Mouse (Mus musculus): ENCODE data around the gene Gm20388.

The Gm20388 gene

DNA sequence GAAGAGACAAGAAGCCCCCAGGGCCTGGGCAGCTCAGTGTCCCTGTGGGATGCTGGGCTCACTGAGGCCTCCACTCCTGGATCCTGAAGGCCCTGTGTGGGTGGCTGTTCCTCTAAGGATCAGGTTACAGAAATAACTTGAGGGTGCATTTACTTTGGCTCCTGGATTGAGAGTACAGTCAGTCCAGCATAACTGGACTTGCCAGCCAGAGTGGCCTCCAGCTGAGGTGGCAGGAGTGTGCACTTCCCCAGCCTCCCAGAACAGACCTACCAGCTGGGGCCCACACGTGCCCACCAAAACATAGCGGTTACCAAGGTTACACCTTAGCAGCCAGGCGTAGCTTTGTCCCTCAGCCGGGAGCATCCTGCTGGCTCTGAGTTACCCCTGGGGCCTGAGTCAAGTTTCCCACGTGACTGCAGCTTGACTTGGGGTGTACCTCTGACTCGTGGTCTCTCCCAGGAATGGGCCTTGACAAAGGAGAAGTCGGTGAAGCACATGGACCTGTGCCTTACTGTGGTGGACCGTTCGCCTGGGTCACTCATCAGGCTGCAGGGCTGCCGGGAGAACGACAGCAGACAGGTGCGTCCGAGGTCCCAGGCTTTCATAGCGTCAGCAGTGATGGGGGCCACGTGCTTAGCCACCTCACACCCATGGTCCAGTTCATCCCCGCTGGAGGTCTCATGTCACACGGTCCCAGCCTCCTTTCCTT is 4429.9 kb downstream of the Gm20388 start:
- no peak for DNase-seq

DNA sequence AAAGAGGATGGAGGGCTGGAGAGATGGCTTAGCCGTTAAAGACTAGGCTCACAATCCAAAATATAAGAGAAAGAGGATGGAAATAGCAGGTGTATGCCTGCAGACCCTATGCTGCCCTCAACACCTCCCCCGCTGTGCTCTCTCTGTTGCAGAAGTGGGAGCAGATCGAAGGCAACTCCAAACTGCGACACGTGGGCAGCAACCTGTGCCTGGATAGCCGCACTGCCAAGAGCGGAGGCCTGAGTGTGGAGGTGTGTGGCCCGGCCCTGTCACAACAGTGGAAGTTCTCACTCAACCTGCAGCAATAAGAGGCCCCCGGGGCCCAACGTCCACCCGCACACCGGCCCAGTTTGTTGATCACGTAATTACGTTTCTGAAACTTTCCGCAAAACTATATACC is 4432.5 kb downstream of the Gm20388 start:
- no peak for DNase-seq

DNA sequence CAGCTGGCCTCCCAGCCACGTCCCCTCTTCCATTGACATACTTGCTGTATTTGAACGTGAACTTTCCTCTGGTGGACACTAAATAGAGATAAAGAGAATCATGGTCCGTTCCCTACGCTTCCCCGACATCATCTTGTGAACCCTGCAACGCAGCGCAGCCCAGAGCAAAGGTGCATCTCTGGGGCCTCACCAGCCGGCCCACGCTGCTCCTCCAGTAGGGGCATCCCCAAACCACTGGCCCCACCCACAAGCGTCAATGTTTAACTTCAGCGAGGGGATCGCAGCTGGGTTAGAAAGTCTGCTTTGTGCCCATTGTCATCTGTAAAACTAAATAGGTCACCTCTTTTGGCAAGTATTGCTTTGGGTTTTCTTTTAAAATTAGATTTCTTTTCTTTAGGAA is 4433.4 kb downstream of the Gm20388 start:
- peak; percentile 58 for DNase-seq

DNA sequence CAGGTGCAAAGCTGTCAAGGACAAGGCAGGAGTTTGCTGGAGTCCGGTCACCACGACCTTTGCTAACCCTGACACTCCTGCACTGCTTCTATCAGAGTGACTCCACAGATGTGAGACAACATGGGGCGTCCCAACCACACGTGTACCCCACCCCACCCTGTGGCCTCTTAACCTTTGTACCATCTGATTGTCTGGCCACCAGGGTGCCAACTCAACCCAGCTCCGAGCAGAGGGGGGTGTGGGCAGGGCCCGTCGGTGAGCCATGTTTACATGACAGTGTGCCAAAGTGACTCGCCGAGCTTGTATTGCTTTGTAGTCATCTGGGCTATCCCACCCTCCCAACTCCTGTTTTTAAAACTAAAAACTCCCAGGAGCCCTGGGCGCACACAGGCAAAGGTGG is 4434.5 kb downstream of the Gm20388 start:
- DNase-seq, result no peak

GRCm38 (mm10) chr8:124346852-124347523 is 4436.3 kb downstream of the Gm20388 start:
- DNase-seq, result peak; percentile 77

DNA sequence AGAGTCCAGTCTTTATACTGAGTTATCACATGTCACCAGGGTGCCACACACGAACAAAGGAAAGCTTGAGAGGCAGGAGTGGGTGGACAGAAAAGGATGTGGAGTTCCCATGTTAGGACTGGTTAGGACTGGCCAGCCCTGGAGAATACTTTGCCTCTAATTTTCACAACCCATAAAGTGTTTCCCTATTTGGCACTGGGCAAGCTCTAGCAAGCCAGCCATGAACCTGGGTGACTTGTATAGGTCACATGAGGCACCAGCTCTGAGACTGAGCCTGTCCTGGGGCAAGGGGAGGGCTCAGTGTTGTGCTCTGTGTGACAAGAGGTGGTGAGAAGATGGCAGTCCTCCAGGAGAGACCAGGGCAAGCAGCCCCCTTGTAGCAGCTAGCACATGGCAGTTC is 4437.4 kb downstream of the Gm20388 start:
- DNase-seq, result no peak

DNA sequence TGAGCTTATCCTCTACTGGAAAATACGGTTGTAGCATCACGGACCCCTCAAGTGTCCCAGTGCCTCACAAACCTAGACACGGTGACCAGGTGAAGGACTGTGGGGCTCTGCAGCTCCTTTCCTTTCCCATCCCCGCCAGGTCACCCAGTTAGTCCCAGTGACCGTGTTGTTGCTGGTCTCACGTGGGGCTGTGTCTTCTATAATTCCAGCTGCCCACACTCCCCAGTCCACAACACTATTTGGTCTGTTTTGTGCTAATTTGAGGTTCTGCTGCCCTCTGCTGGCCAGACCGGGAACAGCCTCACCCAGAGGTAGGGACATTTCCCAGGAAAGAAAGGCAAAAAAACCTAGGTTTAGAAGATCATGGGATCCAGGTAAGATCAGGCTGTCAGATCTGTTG is 4439.0 kb downstream of the Gm20388 start:
- DNase-seq, result peak; percentile 90

DNA sequence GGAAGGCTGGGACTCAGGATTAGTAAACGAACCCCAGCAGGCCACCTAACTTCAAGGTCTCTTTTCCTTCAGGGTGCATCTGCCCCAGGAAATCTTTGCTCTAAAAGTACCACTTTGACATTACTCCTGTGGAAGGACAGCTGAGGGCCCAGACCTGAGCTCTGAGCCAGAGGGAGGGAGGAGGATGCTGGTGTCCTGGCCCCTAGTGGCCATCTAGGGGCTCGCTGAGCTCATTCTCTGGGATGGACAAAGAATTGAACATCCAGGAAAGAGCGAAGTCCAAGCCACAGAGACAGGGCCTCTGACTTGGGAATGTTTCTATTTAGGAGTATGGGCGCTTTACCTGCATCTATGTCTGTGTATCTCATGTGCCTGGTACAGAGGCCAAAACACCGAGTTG is 4441.0 kb downstream of the Gm20388 start:
- no peak for DNase-seq

GRCm38 (mm10) chr8:124360911-124361310 is 4450.3 kb downstream of the Gm20388 start:
- no peak for DNase-seq

- DNase-seq, result no peak
These were observed 4451.3 kb downstream of the Gm20388 start for GRCm38 (mm10) chr8:124361773-124362427.

- DNase-seq, result no peak
These were observed 4451.9 kb downstream of the Gm20388 start for GRCm38 (mm10) chr8:124362589-124362988.

- DNase-seq, result no peak
These were observed 4452.7 kb downstream of the Gm20388 start for GRCm38 (mm10) chr8:124363337-124363736.

DNA sequence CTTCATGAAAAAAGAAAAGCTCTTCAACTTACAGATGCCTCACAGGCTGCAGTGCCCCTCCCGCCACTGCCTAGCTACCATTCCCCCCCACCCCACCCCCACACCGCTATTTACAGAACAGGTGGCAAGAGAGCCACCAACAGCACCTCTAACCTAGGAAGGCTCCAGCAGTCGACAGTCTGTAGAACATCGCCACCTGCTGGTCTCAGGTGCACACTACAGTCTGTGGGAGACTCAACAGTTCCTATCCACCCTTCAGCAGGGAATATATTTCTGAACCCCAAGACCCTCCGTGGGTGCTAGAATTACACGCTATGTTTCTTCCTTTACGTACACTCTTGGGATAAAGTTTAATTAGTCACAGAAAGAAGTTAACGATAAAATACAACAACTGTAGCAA is 4457.6 kb downstream of the Gm20388 start:
- peak; percentile 85 for DNase-seq

- DNase-seq, result no peak
These were observed 4460.0 kb downstream of the Gm20388 start for GRCm38 (mm10) chr8:124370422-124371183.

DNA sequence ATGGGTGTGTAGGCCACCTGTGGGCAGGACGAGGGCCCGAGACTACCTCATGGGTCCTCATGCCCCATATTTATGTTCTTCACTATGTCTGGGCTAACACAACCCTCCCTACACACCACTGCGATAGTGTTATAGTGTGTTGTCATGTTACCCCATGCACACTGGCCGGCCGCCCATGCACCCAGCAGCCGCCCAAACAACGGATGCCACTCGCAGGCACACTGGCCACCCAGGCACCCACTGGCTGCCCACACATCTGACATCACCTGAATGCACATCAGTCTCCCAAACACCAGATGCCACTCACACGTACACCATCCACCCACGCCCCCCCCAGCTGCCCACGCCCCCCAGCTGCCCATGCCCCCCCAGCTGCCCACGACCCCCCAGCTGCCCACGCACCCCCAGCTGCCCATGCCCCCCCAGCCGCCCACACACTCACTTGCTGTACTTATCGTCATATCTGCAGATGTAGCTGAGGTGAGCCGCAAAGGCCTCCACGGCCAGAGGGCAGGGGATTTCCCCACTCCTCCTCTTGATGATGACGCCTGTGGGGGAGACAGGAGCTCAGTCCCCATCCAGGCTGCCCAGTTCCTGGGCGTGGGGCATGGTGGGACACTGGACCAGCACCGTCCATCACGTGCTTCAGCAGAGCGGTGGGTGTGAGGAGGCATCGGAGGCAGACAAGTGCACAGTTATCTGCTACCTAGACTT is 4460.9 kb downstream of the Gm20388 start:
- DNase-seq, result no peak

GRCm38 (mm10) chr8:124373753-124374152 is 4463.1 kb downstream of the Gm20388 start:
- DNase-seq, result no peak

DNA sequence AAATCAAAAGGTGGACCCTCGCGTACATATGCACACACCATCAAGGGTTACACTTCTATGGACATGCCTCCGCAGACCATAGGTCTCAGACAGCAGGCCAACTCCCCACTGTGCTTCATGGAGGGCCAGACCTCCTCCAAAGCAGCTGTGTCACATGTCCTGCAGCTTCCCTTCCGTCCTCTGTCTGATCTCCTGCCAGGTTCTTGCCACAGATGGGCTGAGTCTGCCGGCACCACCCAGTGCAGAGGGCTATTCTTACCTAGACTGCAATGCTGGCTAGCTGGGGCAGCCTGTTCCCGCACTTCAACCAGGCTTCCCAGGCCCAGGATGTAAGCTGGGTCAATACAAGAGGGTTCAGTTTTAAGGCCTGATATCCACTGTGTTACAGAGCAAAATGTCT is 4464.5 kb downstream of the Gm20388 start:
- no peak for DNase-seq

DNA sequence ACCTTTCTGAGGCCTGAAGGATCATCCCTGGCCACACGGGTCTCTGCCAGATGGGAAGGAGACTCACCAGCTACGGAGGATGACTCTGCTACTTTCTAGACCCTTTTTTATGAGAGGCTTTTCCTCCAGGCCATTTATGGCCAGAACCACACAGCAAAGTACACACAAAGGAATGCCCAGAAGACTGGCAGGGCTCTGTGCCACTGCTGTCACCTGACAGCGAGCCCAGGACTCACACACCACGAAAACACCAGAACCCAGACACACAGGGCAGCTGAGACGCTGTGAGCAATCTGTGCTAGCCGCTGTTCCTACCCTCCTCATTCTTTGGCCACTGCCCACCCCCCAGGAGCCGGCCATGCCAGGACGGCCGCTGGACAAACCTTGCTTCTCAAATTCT is 4465.1 kb downstream of the Gm20388 start:
- DNase-seq, result no peak

DNA sequence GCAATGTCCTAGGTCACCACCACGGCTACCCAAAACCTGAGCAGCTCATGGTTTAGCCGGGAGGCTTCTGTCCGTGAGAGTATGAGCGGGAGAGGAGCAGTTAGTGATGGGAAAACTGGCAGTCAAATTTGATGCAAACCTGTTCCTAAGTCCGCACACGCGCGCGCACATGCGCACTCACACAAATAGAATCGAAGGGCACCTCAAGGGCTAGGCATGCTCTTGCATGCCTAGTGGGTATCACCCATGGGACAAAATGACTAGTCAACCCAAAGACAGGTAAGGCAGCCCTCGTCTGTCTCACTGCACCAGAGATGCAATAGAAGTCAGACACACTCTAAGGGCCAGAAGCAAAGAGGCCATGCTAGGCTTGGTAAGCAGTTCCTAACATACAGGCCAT is 4465.8 kb downstream of the Gm20388 start:
- DNase-seq, result no peak

DNA sequence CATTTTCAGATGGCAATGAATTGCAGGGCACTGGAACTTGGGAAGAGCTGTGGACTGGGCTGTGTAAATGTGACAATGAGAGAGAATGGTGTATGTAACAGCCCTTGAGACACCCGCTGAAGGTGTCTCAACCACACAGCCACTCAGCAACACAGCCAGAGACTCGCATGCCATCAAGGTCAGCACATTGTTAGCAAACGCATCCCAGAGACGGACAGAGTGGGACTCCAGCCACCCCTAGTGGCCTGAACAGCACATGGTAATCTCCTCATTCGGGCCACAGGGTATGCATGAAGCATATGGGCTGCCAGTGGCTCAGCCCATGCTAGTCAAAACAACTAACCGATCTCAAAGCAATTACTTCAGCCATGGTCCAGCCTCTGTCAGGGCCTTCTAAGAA is 4468.6 kb downstream of the Gm20388 start:
- no peak for DNase-seq

DNA sequence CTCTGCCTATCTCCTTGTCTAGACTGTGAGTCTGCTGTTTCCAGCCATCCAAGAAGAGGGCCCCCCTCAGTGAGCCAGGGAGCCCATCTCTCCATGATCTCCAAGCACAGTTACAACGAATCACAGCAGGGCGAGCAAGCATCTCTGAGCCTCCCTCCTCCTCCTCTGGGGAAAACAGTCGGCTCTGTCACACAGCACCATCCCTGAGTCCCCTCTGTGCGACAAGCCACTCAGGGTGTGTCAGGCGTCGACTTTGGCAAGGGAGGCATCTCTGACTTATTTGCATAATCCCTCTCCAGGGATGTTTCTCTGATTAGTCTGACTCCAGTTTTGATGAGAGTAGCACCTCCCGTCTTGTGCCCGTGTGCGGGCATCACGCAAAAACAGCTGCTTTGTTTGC is 4471.6 kb downstream of the Gm20388 start:
- DNase-seq, result no peak

GRCm38 (mm10) chr8:124384336-124384735 is 4473.7 kb downstream of the Gm20388 start:
- no peak for DNase-seq
